Mouse (Mus musculus): ENCODE measurements around the gene Bmi1.

Bmi1 gene

GRCm38 (mm10) chr2:18722208-18722830 is 45.5 kb downstream of the Bmi1 start:
- DNase-seq (ENCODE audit: low spot score in 2 of 2): no peak

GRCm38 (mm10) chr2:18724462-18724861 is 47.6 kb downstream of the Bmi1 start:
- no peak for DNase-seq (ENCODE audit: low spot score in 2 of 2)

GRCm38 (mm10) chr2:18725880-18726279 is 49.1 kb downstream of the Bmi1 start:
- no peak for DNase-seq (ENCODE audit: low spot score in 2 of 2)

- no peak for DNase-seq (ENCODE audit: low spot score in 2 of 2)
Measured at GRCm38 (mm10) chr2:18731718-18732117, 54.9 kb downstream of the Bmi1 start.

GRCm38 (mm10) chr2:18734394-18735127 is 57.7 kb downstream of the Bmi1 start:
- DNase-seq (ENCODE audit: low spot score in 2 of 2): no peak
